Comparison of ENCODE assay signal across 10 mouse cellular contexts in genomic region chr10:128297622-128298021, GRCm38 (mm10). TPM values are rescaled to one million over a fixed set of nuclear protein-coding genes. Genes with fewer than 3 reads are reported as not detected.
A peak's percentile ranks its signal among the peaks of the same experiment; 100 is the strongest.
DNase-seq lines count a peak whose midpoint lies in the region; ATAC-seq lines count a peak whose summit lies in the region.
"Had no signal": no experiment of that assay in that cellular context is flagged by ENCODE, and none has a peak within 500 bp of the region (broad histone marks: within the 10 kb centered on the region; RNA-seq: fewer than 3 reads in every experiment).

No protein-coding gene starts in this region.

- ATAC-seq in embryonic facial prominence, embryonic 13.5 days (ENCODE audit: insufficient number of reproducible peaks, insufficient read depth, low FRiP score, low TSS enrichment, low read depth): 0 out of 2 replicates have a peak, but pooled peaks have one; percentile 43
- no peak for ATAC-seq in midbrain, embryonic 13.5 days
- ATAC-seq in midbrain, embryonic 14.5 days (ENCODE audit: low FRiP score, low TSS enrichment): no peak
- no peak for ATAC-seq in CD4-positive, CD25-positive, alpha-beta regulatory T cell, adult 4 months

- no peak overlapping the region for H3K4me2 ChIP-seq in embryonic facial prominence, embryonic 13.5 days
- H3K4me2 ChIP-seq in midbrain, embryonic 13.5 days (replicated peaks): no peak overlapping the region
- H3K4me2 ChIP-seq in midbrain, embryonic 14.5 days (ENCODE audit: low read length): no peak overlapping the region
- H3K4me2 ChIP-seq: midbrain, embryonic 12.5 days had no signal

- 64% methylated on average over 11 of the region's 11 CpGs for WGBS in embryonic facial prominence, embryonic 13.5 days
- WGBS in embryonic facial prominence, embryonic 10.5 days: 84% methylated on average over 11 of the region's 11 CpGs
- 83% methylated on average over 11 of the region's 11 CpGs for WGBS in midbrain, embryonic 13.5 days
- 82% methylated on average over 11 of the region's 11 CpGs for WGBS in midbrain, embryonic 14.5 days

- H3K4me1 ChIP-seq in embryonic facial prominence, embryonic 13.5 days: peaks cover 6% of the 10 kb centered on the region
- peaks cover 8% of the 10 kb centered on the region for H3K4me1 ChIP-seq in embryonic facial prominence, embryonic 10.5 days
- H3K4me1 ChIP-seq in midbrain, embryonic 13.5 days (replicated peaks): peaks cover 11% of the 10 kb centered on the region
- H3K4me1 ChIP-seq in midbrain, embryonic 14.5 days (ENCODE audit: control insufficient read depth, insufficient read depth, low read length): peaks cover 5% of the 10 kb centered on the region

- no peak for DNase-seq in embryonic facial prominence, embryonic 10.5 days (ENCODE audit: low spot score)
- no peak for DNase-seq in midbrain, embryonic 14.5 days
- DNase-seq in heart, postnatal 14 days: peak; percentile 55 to 60
- peak; percentile 78 for DNase-seq in testis, postnatal 10 days (ENCODE audit: low spot score)
- no peak for DNase-seq in B cell, adult 2 months

- H3K9me3 ChIP-seq in embryonic facial prominence, embryonic 13.5 days: no peaks in the 10 kb centered on the region
- no peaks in the 10 kb centered on the region for H3K9me3 ChIP-seq in embryonic facial prominence, embryonic 10.5 days
- H3K9me3 ChIP-seq in midbrain, embryonic 13.5 days: no peaks in the 10 kb centered on the region
- H3K9me3 ChIP-seq in midbrain, embryonic 14.5 days (ENCODE audit: control insufficient read depth, low read length): no peaks in the 10 kb centered on the region
- H3K9me3 ChIP-seq: midbrain, embryonic 12.5 days had no signal

- no peak overlapping the region for H3K9ac ChIP-seq in embryonic facial prominence, embryonic 13.5 days
- 0 out of 2 replicates have a peak overlapping the region, but pooled peaks have one; percentile 14 for H3K9ac ChIP-seq in midbrain, embryonic 13.5 days (replicated peaks)
- no peak overlapping the region for H3K9ac ChIP-seq in midbrain, embryonic 14.5 days (replicated peaks; ENCODE audit: low read length)
- H3K9ac ChIP-seq: midbrain, embryonic 12.5 days had no signal

- H3K27ac ChIP-seq in embryonic facial prominence, embryonic 13.5 days: no peak overlapping the region
- H3K27ac ChIP-seq in embryonic facial prominence, embryonic 10.5 days (replicated peaks): no peak overlapping the region
- no peak overlapping the region for H3K27ac ChIP-seq in midbrain, embryonic 13.5 days
- no peak overlapping the region for H3K27ac ChIP-seq in midbrain, embryonic 14.5 days (replicated peaks; ENCODE audit: low read depth, low read length)
- H3K27ac ChIP-seq: midbrain, embryonic 12.5 days had no signal

- peaks cover 5% of the 10 kb centered on the region; the same call in 1 of the 2 replicates for H3K36me3 ChIP-seq in embryonic facial prominence, embryonic 13.5 days
- H3K36me3 ChIP-seq in embryonic facial prominence, embryonic 10.5 days (replicated peaks): peaks cover 4% of the 10 kb centered on the region; the same call in 1 of the 2 replicates
- H3K36me3 ChIP-seq in midbrain, embryonic 13.5 days: peaks cover 5% of the 10 kb centered on the region; the same call in 1 of the 2 replicates
- peaks cover 5% of the 10 kb centered on the region for H3K36me3 ChIP-seq in midbrain, embryonic 14.5 days (ENCODE audit: control insufficient read depth, insufficient read depth, low read length)

- intact Hi-C loops in heart, postnatal 14 days (cut with DNase I): no loop called here

- H3K27me3 ChIP-seq in embryonic facial prominence, embryonic 13.5 days: no peaks in the 10 kb centered on the region
- H3K27me3 ChIP-seq in embryonic facial prominence, embryonic 10.5 days (replicated peaks; ENCODE audit: low read depth, poor library complexity, severe bottlenecking): no peaks in the 10 kb centered on the region
- H3K27me3 ChIP-seq in midbrain, embryonic 13.5 days: no peaks in the 10 kb centered on the region
- no peaks in the 10 kb centered on the region for H3K27me3 ChIP-seq in midbrain, embryonic 14.5 days (ENCODE audit: control insufficient read depth, insufficient read depth, low read length)
- H3K27me3 ChIP-seq: midbrain, embryonic 12.5 days had no signal

- no peak overlapping the region for H3K4me3 ChIP-seq in embryonic facial prominence, embryonic 13.5 days
- no peak overlapping the region for H3K4me3 ChIP-seq in embryonic facial prominence, embryonic 10.5 days
- no peak overlapping the region for H3K4me3 ChIP-seq in midbrain, embryonic 13.5 days (replicated peaks)
- H3K4me3 ChIP-seq in midbrain, embryonic 14.5 days (replicated peaks; ENCODE audit: low read depth, low read length): no peak overlapping the region
- H3K4me3 ChIP-seq: midbrain, embryonic 12.5 days had no signal

RNA-seq across cellular contexts. Expression of gene Il23a, which starts 0.9 kb away (rescaled TPM):
- polyA plus RNA-seq in embryonic facial prominence, embryonic 13.5 days (2015; fragmentation: Nextera tagmentation; extraction: Ambion mirVana): 0.23 and 0.25 TPM in 2 replicates
- polyA plus RNA-seq in embryonic facial prominence, embryonic 10.5 days (2016; fragmentation: Nextera tagmentation; extraction: Ambion mirVana): 0.13 TPM in 1 of 2 replicates, not detected in the other
- polyA plus RNA-seq in midbrain, embryonic 13.5 days (2015; fragmentation: Nextera tagmentation; extraction: Ambion mirVana): 0.16 TPM in 1 of 2 replicates, not detected in the other
- 0.22 TPM in 1 of 2 replicates, not detected in the other for polyA plus RNA-seq in midbrain, embryonic 14.5 days (2014; fragmentation: Nextera tagmentation; extraction: Ambion mirVana)
- under 1 TPM; 0.22 to 0.26 TPM for total RNA-seq in heart, postnatal 14 days (2021)
- polyA plus RNA-seq in CD4-positive, CD25-positive, alpha-beta regulatory T cell, adult 4 months (2017; shearing (Covaris generic)): not detected
- polyA plus RNA-seq: midbrain, embryonic 12.5 days; spleen, adult 2 months had no signal

RNA-seq across cellular contexts. Expression of gene Pan2, which starts 5.5 kb away (rescaled TPM):
- 31.8 and 32.3 TPM in 2 replicates for polyA plus RNA-seq in embryonic facial prominence, embryonic 13.5 days (2015; fragmentation: Nextera tagmentation; extraction: Ambion mirVana)
- 42.9 and 43.3 TPM in 2 replicates for polyA plus RNA-seq in embryonic facial prominence, embryonic 10.5 days (2016; fragmentation: Nextera tagmentation; extraction: Ambion mirVana)
- polyA plus RNA-seq in midbrain, embryonic 13.5 days (2015; fragmentation: Nextera tagmentation; extraction: Ambion mirVana): 28.6 and 30.4 TPM in 2 replicates
- polyA plus RNA-seq in midbrain, embryonic 14.5 days (2014; fragmentation: Nextera tagmentation; extraction: Ambion mirVana): 18.5 and 23.0 TPM in 2 replicates
- 10 to 100 TPM; 13.2 to 13.7 TPM for total RNA-seq in heart, postnatal 14 days (2021)
- 10 to 100 TPM; 24.4 to 48.3 TPM for polyA plus RNA-seq in CD4-positive, CD25-positive, alpha-beta regulatory T cell, adult 4 months (2017; shearing (Covaris generic))

RNA-seq across cellular contexts. Expression of gene Cnpy2, which starts 24.6 kb away (rescaled TPM):
- 349 and 362 TPM in 2 replicates for polyA plus RNA-seq in embryonic facial prominence, embryonic 13.5 days (2015; fragmentation: Nextera tagmentation; extraction: Ambion mirVana)
- 273 and 305 TPM in 2 replicates for polyA plus RNA-seq in embryonic facial prominence, embryonic 10.5 days (2016; fragmentation: Nextera tagmentation; extraction: Ambion mirVana)
- 225 and 230 TPM in 2 replicates for polyA plus RNA-seq in midbrain, embryonic 13.5 days (2015; fragmentation: Nextera tagmentation; extraction: Ambion mirVana)
- polyA plus RNA-seq in midbrain, embryonic 14.5 days (2014; fragmentation: Nextera tagmentation; extraction: Ambion mirVana): 193 and 194 TPM in 2 replicates
- total RNA-seq in heart, postnatal 14 days (2021): 10 to 100 TPM; 58.1 to 66.7 TPM
- polyA plus RNA-seq in CD4-positive, CD25-positive, alpha-beta regulatory T cell, adult 4 months (2017; shearing (Covaris generic)): 100 to 1,000 TPM; 116 to 120 TPM

RNA-seq across cellular contexts. Expression of gene Stat2, which starts 27.3 kb away (rescaled TPM):
- 15.7 and 19.0 TPM in 2 replicates for polyA plus RNA-seq in embryonic facial prominence, embryonic 13.5 days (2015; fragmentation: Nextera tagmentation; extraction: Ambion mirVana)
- 14.3 and 15.3 TPM in 2 replicates for polyA plus RNA-seq in embryonic facial prominence, embryonic 10.5 days (2016; fragmentation: Nextera tagmentation; extraction: Ambion mirVana)
- polyA plus RNA-seq in midbrain, embryonic 13.5 days (2015; fragmentation: Nextera tagmentation; extraction: Ambion mirVana): 19.3 and 20.0 TPM in 2 replicates
- polyA plus RNA-seq in midbrain, embryonic 14.5 days (2014; fragmentation: Nextera tagmentation; extraction: Ambion mirVana): 12.2 and 23.0 TPM in 2 replicates
- total RNA-seq in heart, postnatal 14 days (2021): 10 to 100 TPM; 10.5 to 11.2 TPM
- polyA plus RNA-seq in CD4-positive, CD25-positive, alpha-beta regulatory T cell, adult 4 months (2017; shearing (Covaris generic)): 10 to 100 TPM; 58.1 to 92.7 TPM

RNA-seq across cellular contexts. Expression of gene Apof, which starts 29.2 kb away (rescaled TPM):
- 2.0 TPM in 1 of 2 replicates, not detected in the other for polyA plus RNA-seq in embryonic facial prominence, embryonic 13.5 days (2015; fragmentation: Nextera tagmentation; extraction: Ambion mirVana)
- 0.11 TPM in 1 of 2 replicates, not detected in the other for polyA plus RNA-seq in embryonic facial prominence, embryonic 10.5 days (2016; fragmentation: Nextera tagmentation; extraction: Ambion mirVana)
- not detected in 2 replicates for polyA plus RNA-seq in midbrain, embryonic 13.5 days (2015; fragmentation: Nextera tagmentation; extraction: Ambion mirVana)
- not detected in 2 replicates for polyA plus RNA-seq in midbrain, embryonic 14.5 days (2014; fragmentation: Nextera tagmentation; extraction: Ambion mirVana)
- total RNA-seq in heart, postnatal 14 days (2021): not detected
- not detected for polyA plus RNA-seq in CD4-positive, CD25-positive, alpha-beta regulatory T cell, adult 4 months (2017; shearing (Covaris generic))
- polyA plus RNA-seq: midbrain, embryonic 12.5 days had no signal

Comparison
In these comparisons a context has a peak if more than half of its experiments do, and no peak if none do; other contexts are left out.
1. DNase-seq: peak in heart, postnatal 14 days (2 of 2) and testis, postnatal 10 days (single experiment); none in embryonic facial prominence, embryonic 10.5 days (single experiment), midbrain, embryonic 14.5 days (single experiment) and B cell, adult 2 months (0 of 2).